Mouse (Mus musculus): ENCODE data around the gene Sap18b.

Sap18b gene

GRCm38 (mm10) chr8:95871690-95872089, 46.5 kb downstream of the Sap18b start:
- no peak for ATAC-seq (ENCODE audit: insufficient number of reproducible peaks, low FRiP score, low TSS enrichment)

DNA sequence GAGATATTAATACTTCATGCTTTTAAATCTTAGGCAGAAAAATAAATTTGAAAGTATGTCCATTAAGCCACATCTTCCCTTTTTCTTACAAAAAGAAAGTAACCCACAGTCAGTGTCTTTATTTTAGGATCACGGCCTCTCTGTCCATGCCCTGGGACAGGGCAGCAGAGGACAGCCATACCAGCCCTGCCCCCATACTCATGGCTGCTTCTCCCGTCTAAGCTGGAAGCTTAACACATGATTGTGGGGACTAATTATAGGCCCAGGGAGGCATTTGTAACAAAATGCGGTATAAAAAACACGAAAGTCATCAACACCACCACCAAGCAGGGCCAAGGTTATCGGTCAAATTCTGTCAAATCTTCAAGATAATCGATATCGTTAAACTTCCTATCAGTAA, 50.1 kb downstream of the Sap18b start:
- no peak for ATAC-seq (ENCODE audit: insufficient number of reproducible peaks, low FRiP score, low TSS enrichment)

Data from cerebellum, adult (tissue).